Mouse (Mus musculus) lung, postnatal 36 days (tissue): Measurements from ENCODE around the gene Zfp980.
"Not testable (repeated sequence)": the region's sequence is repeated elsewhere in the genome, so short reads cannot be mapped to it uniquely, and the experiment has no call there.

Experiments used
- DNase-seq: peaks from one replicate; pipeline ENCODE4 v3.0.0; 2022; ENCODE audit warnings: mixed read lengths

The Zfp980 gene

GRCm38 (mm10) chr4:145670385-145670784 is at the start of gene Zfp980:
Zfp980 (plus strand) TSS chr4:145670685.
- not testable (repeated sequence) for DNase-seq

- not testable (repeated sequence) for DNase-seq
These were observed 29.9 kb upstream of the Zfp980 start for GRCm38 (mm10) chr4:145640416-145641185.

- not testable (repeated sequence) for DNase-seq
These were observed 3.8 kb downstream of the Zfp980 start for GRCm38 (mm10) chr4:145674286-145674780.

- not testable (repeated sequence) for DNase-seq
These were observed 9.7 kb downstream of the Zfp980 start for GRCm38 (mm10) chr4:145680217-145680616.

GRCm38 (mm10) chr4:145680672-145681387 is 10.3 kb downstream of the Zfp980 start:
- not testable (repeated sequence) for DNase-seq

GRCm38 (mm10) chr4:145682021-145682420 is 11.5 kb downstream of the Zfp980 start:
- not testable (repeated sequence) for DNase-seq

GRCm38 (mm10) chr4:145683024-145683766 is 12.7 kb downstream of the Zfp980 start:
- DNase-seq: not testable (repeated sequence)

GRCm38 (mm10) chr4:145686061-145686460 is 15.6 kb downstream of the Zfp980 start:
- DNase-seq: not testable (repeated sequence)

- DNase-seq: not testable (repeated sequence)
These were observed 74.6 kb downstream of the Zfp980 start for GRCm38 (mm10) chr4:145744935-145745644.

GRCm38 (mm10) chr4:145745645-145745991 is 75.1 kb downstream of the Zfp980 start:
- not testable (repeated sequence) for DNase-seq
